Mouse (Mus musculus) MEL (cell line): ENCODE results near the gene Gm45623. TPM values are rescaled to one million over a fixed set of nuclear protein-coding genes. Genes with fewer than 3 reads are reported as not detected.

ENCODE experiments used
- DNase-seq: peaks from one replicate; pipeline ENCODE4 v3.0.0; 2011; ENCODE audit warnings: low read depth, low spot score
- H3K27ac ChIP-seq: 2 replicates; pipeline ENCODE4 v1.5.1; 2012; ENCODE audit warnings: low read depth, mild to moderate bottlenecking, control low read depth, low read length, moderate library complexity; ENCODE audit not compliant: control insufficient read depth
- H3K27me3 ChIP-seq, 2 experiments: fragments of 150-350 bp in 1 of 2; sonication (generic) in 1 of 2; 2 replicates each; pipeline ENCODE4 v1.6.1; 2012; ENCODE audit warnings: low read length in 2 of 2, mild to moderate bottlenecking in 2 of 2, improper control_type of control experiment in 1 of 2, moderate library complexity in 1 of 2; ENCODE audit not compliant: insufficient read depth in 2 of 2, control insufficient read depth in 1 of 2
- H3K36me3 ChIP-seq, 2 experiments: 2 replicates each; pipeline ENCODE4 v1.6.1; 2012 to 2014; ENCODE audit warnings: low read length in 2 of 2, improper control_type of control experiment in 1 of 2, inconsistent platforms in 1 of 2, mild to moderate bottlenecking in 1 of 2; ENCODE audit not compliant: insufficient read depth in 2 of 2, control insufficient read depth in 1 of 2
- H3K4me1 ChIP-seq, 2 experiments: fragments of 150-350 bp in 1 of 2; sonication (generic) in 1 of 2; 2 replicates each; pipeline ENCODE4 v1.6.1; 2012; ENCODE audit warnings: low read length in 2 of 2, improper control_type of control experiment in 1 of 2, mild to moderate bottlenecking in 1 of 2; ENCODE audit not compliant: insufficient read depth in 2 of 2, control insufficient read depth in 1 of 2
- H3K4me3 ChIP-seq, 2 experiments: fragments of 150-350 bp in 1 of 2; sonication (generic) in 1 of 2; 2 replicates each; pipeline ENCODE4 v1.5.1; 2012; ENCODE audit warnings: low read depth in 2 of 2, low read length in 2 of 2, mild to moderate bottlenecking in 2 of 2, moderate library complexity in 2 of 2, control low read depth in 1 of 2, improper control_type of control experiment in 1 of 2; ENCODE audit not compliant: control insufficient read depth in 1 of 2, insufficient read depth in 1 of 2
- H3K79me2 ChIP-seq: 2 replicates; pipeline ENCODE4 v1.6.1; 2012; ENCODE audit warnings: mild to moderate bottlenecking, low read length, moderate library complexity; ENCODE audit not compliant: control insufficient read depth, poor library complexity, insufficient read depth
- H3K9ac ChIP-seq: 2 replicates; pipeline ENCODE4 v1.6.1; 2012; ENCODE audit warnings: low read depth, mild to moderate bottlenecking, control low read depth, low read length, moderate library complexity; ENCODE audit not compliant: control insufficient read depth, poor library complexity, severe bottlenecking
- H3K9me3 ChIP-seq: fragments of 150-350 bp; sonication (generic); replicated peaks from 2 replicates; pipeline ENCODE4 v1.6.1; 2012; ENCODE audit warnings: mild to moderate bottlenecking, low read length, improper control_type of control experiment, moderate library complexity; ENCODE audit not compliant: insufficient read depth
- CHD1 ChIP-seq: IDR thresholded peaks from 2 replicates; pipeline ENCODE4 v1.6.1; 2012; ENCODE audit warnings: low read depth, mild to moderate bottlenecking, inconsistent platforms, low read length, improper control_type of control experiment
- CTCF ChIP-seq, 3 experiments: IDR thresholded peaks in 2 of 3; conservative IDR thresholded peaks in 1 of 3; 2 replicates each; pipeline ENCODE4 v1.5.1; 2011 to 2012; ENCODE audit warnings: low read length in 3 of 3, low read depth in 2 of 3, mild to moderate bottlenecking in 2 of 3, improper control_type of control experiment in 1 of 3, inconsistent platforms in 1 of 3, mixed read lengths in 1 of 3, moderate library complexity in 1 of 3; ENCODE audit not compliant: control insufficient read depth in 1 of 3, insufficient read depth in 1 of 3, poor library complexity in 1 of 3, severe bottlenecking in 1 of 3
- ELF1 ChIP-seq: IDR thresholded peaks from 2 replicates; pipeline ENCODE4 v1.6.1; 2014; ENCODE audit warnings: low read depth, mild to moderate bottlenecking, inconsistent platforms, low read length, improper control_type of control experiment, moderate library complexity
- EP300 ChIP-seq, 2 experiments: IDR thresholded peaks; 2 replicates each; pipeline ENCODE4 v1.6.1; 2011; ENCODE audit warnings: improper control_type of control experiment in 2 of 2, low read length in 2 of 2, low read depth in 1 of 2, mild to moderate bottlenecking in 1 of 2
- GATA1 ChIP-seq: IDR thresholded peaks from 2 replicates; pipeline ENCODE4 v1.6.1; 2011; ENCODE audit warnings: low read depth, low read length, improper control_type of control experiment
- HCFC1 ChIP-seq: IDR thresholded peaks from 2 replicates; pipeline ENCODE4 v1.6.1; 2012; ENCODE audit warnings: low read depth, mild to moderate bottlenecking, inconsistent platforms, low read length, improper control_type of control experiment, moderate library complexity
- MAFK ChIP-seq: IDR thresholded peaks from 2 replicates; pipeline ENCODE4 v1.6.1; 2011; ENCODE audit warnings: low read depth, mild to moderate bottlenecking, low read length, improper control_type of control experiment, borderline replicate concordance
- MEF2A ChIP-seq: IDR thresholded peaks from 2 replicates; pipeline ENCODE4 v1.6.1; 2014; ENCODE audit warnings: low read depth, mild to moderate bottlenecking, inconsistent platforms, low read length, improper control_type of control experiment; ENCODE audit not compliant: poor library complexity, insufficient replicate concordance, severe bottlenecking; ENCODE audit errors: extremely low read depth
- MYC ChIP-seq: IDR thresholded peaks from 2 replicates; pipeline ENCODE4 v1.6.1; 2011; ENCODE audit warnings: low read depth, mild to moderate bottlenecking, low read length, improper control_type of control experiment, moderate library complexity
- NELFE ChIP-seq: IDR thresholded peaks from 2 replicates; pipeline ENCODE4 v1.6.1; 2011; ENCODE audit warnings: low read depth, low read length, improper control_type of control experiment
- POLR2A ChIP-seq, 2 experiments: IDR thresholded peaks; 2 replicates each; pipeline ENCODE4 v1.6.1; 2011 to 2012; ENCODE audit warnings: low read length in 2 of 2, mild to moderate bottlenecking in 2 of 2, control low read depth in 1 of 2, improper control_type of control experiment in 1 of 2, low read depth in 1 of 2, moderate library complexity in 1 of 2; ENCODE audit not compliant: control insufficient read depth in 1 of 2, insufficient read depth in 1 of 2, poor library complexity in 1 of 2
- RAD21 ChIP-seq: IDR thresholded peaks from 2 replicates; pipeline ENCODE4 v1.6.1; 2011; ENCODE audit warnings: mild to moderate bottlenecking, low read depth, low read length, improper control_type of control experiment
- SMC3 ChIP-seq: IDR thresholded peaks from 2 replicates; pipeline ENCODE4 v1.6.1; 2011; ENCODE audit warnings: low read depth, low read length, improper control_type of control experiment
- TAL1 ChIP-seq: IDR thresholded peaks from 2 replicates; pipeline ENCODE4 v1.6.1; 2012; ENCODE audit warnings: mild to moderate bottlenecking, inconsistent platforms, low read length, moderate library complexity, mixed read lengths
- TCF12 ChIP-seq: IDR thresholded peaks from 2 replicates; pipeline ENCODE4 v1.6.1; 2014; ENCODE audit warnings: low read depth, mild to moderate bottlenecking, inconsistent platforms, low read length, improper control_type of control experiment, moderate library complexity
- USF2 ChIP-seq, 2 experiments: IDR thresholded peaks; 2 replicates each; pipeline ENCODE4 v1.6.1; 2011 to 2012; ENCODE audit warnings: improper control_type of control experiment in 2 of 2, low read length in 2 of 2, borderline replicate concordance in 1 of 2, inconsistent platforms in 1 of 2, low read depth in 1 of 2, mild to moderate bottlenecking in 1 of 2; ENCODE audit not compliant: insufficient read depth in 1 of 2
- ZC3H11A ChIP-seq: IDR thresholded peaks from 2 replicates; pipeline ENCODE4 v1.6.1; 2012; ENCODE audit warnings: low read depth, mild to moderate bottlenecking, inconsistent platforms, low read length, improper control_type of control experiment
- ZMIZ1 ChIP-seq: IDR thresholded peaks from 2 replicates; pipeline ENCODE4 v1.6.1; 2012; ENCODE audit warnings: low read depth, mild to moderate bottlenecking, inconsistent platforms, low read length, improper control_type of control experiment, moderate library complexity
- polyA plus RNA-seq, 2 experiments: library from polyadenylated mRNA; stranded (reverse) in 1 of 2; unstranded in 1 of 2; fragments of >175 nt in 1 of 2; fragments of >200 nt in 1 of 2; gene quantifications; 2 replicates each; pipeline versions ENCODE4 v1.2.1 to v1.2.4; 2012; ENCODE audit warnings: low replicate concordance in 2 of 2, low read depth in 1 of 2; ENCODE audit not compliant: insufficient read length in 2 of 2, insufficient read depth in 1 of 2, missing spikeins in 1 of 2
- total RNA-seq: library from RNA; depleted of rRNA; stranded (reverse); fragments of 300-350 nt; gene quantifications from 2 replicates; pipeline ENCODE4 v1.2.3, GENCODE M21; 2012

Gm45623 gene
- total and polyA plus RNA-seq, 3 experiments = not detected

DNA sequence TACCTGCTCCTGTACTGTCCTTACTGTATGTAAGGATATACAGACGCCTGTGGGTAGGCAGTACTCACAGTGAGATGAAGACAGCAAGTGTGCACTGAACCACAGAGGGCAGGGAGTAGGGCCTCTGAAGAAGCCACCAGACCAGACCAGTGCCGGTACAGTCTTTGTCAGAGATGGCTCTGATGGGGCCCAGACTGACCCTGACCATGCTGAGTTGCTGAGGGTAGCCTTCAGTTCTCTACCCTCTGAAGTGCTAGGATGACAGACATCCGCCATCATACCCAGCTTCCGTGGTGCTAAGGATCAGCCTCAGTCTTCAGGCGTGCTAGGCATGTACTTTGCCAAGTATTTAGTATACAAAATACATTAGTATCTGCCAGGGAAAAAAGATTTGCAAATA lies 14.1 kb downstream of the Gm45623 start:
- H3K36me3 ChIP-seq = peaks cover 0 to 4% of the 10 kb centered on the region in 2 experiments; a peak in 3 of 4 replicates
- TF ChIP-seq ZMIZ1 = no peak
- no peak for TF ChIP-seq MAFK
- TF ChIP-seq CHD1 = no peak
- no peak for TF ChIP-seq GATA1
- TF ChIP-seq USF2 (IDR thresholded peaks at IDR 0.05; ENCODE audit: borderline replicate concordance in 1 of 2, insufficient read depth in 1 of 2, low read depth in 1 of 2, low read length in 2 of 2) = no peak
- TF ChIP-seq ELF1 = no peak
- TF ChIP-seq MYC = no peak
- no peak for TF ChIP-seq TCF12
- no peak for TF ChIP-seq POLR2A (IDR thresholded peaks at IDR 0.05; ENCODE audit: control insufficient read depth in 1 of 2, insufficient read depth in 1 of 2, low read depth in 1 of 2, low read length in 2 of 2, poor library complexity in 1 of 2)
- TF ChIP-seq NELFE = no peak
- TF ChIP-seq HCFC1 = no peak
- TF ChIP-seq MEF2A = no peak
- TF ChIP-seq, all 39 proteins: peak for 0
- DNase-seq = no peak
- Histone ChIP-seq H3K9ac (no peak overlapping the region), H3K9me3 (no peaks in the 10 kb centered on the region), H3K27me3 (no peaks in the 10 kb centered on the region), H3K4me3 (no peak overlapping the region), H3K4me1 (peaks cover 1 to 4% of the 10 kb centered on the region in 2 experiments), H3K27ac (no peak overlapping the region), H3K79me2 (no peaks in the 10 kb centered on the region)

DNA sequence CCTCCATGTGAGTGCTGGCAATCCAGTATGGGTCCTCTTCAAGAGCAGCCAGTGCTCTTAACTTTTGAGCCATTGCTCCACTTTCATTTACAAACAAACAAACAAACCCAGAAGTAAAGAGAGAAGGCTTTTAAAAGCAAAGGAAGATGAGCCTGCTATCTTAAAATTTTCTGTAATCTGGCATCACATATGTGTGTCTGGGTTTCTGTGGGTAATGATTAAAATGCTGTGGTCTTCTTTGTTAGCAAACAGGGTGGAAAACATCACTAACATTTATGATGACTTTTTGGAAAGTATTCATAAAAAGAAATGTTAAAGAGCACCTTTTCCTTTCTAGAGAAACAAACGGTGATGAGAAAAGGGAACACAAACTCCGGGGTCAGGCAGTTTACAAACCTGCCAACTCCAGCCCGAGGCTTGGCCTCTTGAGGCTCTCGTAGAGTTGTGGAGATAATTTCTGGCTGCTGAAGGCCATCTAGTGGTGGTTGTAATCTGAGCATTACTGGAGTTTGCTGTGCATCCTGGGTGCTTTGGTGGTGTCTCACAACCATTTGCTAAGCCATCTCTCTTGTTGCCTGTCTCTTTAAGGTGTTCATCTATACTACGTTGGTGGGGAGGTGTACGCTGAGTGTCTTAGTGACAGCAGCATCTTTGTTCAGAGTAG lies 18.3 kb downstream of the Gm45623 start:
- Histone ChIP-seq H3K4me1 (peaks cover 3 to 4% of the 10 kb centered on the region in 2 experiments), H3K27me3 (no peaks in the 10 kb centered on the region), H3K79me2 (no peaks in the 10 kb centered on the region), H3K4me3 (no peak overlapping the region; a peak in 1 of 4 replicates), H3K36me3 (peaks cover 3 to 6% of the 10 kb centered on the region in 2 experiments), H3K27ac (peak overlapping the region; percentile 49; the same call in 1 of the 2 replicates), H3K9ac (no peak overlapping the region), H3K9me3 (no peaks in the 10 kb centered on the region)
- peak; percentile 71 for TF ChIP-seq TCF12
- peak; percentile 39 for TF ChIP-seq GATA1
- peak; percentile 31 to 60; a peak in 3 of 4 replicates for TF ChIP-seq EP300 (IDR thresholded peaks at IDR 0.05; ENCODE audit: low read depth in 1 of 2, low read length in 2 of 2)
- TF ChIP-seq SMC3 = peak; percentile 53
- no peak for TF ChIP-seq TAL1
- TF ChIP-seq RAD21 = peak; percentile 38
- TF ChIP-seq ELF1 = no peak
- TF ChIP-seq CTCF (IDR thresholded peaks at IDR 0.05 in 2 of 3, conservative IDR thresholded peaks at IDR 0.05 in 1 of 3; ENCODE audit: control insufficient read depth in 1 of 3, insufficient read depth in 1 of 3, low read depth in 2 of 3, low read length in 3 of 3, poor library complexity in 1 of 3, severe bottlenecking in 1 of 3) = peak in 2 of 3 experiments; percentile 24 to 59; a peak in 4 of 6 replicates
- TF ChIP-seq ZC3H11A = 0 out of 2 replicates have a peak, but pooled peaks have one; percentile 1
- DNase-seq = peak; percentile 49
